Mouse (Mus musculus): ENCODE data around the gene Gm826. TPM values are rescaled to one million over a fixed set of nuclear protein-coding genes. Genes with fewer than 3 reads are reported as not detected.

Gm826 gene
- polyA plus RNA-seq, 1 experiment: 0.07 TPM

DNA sequence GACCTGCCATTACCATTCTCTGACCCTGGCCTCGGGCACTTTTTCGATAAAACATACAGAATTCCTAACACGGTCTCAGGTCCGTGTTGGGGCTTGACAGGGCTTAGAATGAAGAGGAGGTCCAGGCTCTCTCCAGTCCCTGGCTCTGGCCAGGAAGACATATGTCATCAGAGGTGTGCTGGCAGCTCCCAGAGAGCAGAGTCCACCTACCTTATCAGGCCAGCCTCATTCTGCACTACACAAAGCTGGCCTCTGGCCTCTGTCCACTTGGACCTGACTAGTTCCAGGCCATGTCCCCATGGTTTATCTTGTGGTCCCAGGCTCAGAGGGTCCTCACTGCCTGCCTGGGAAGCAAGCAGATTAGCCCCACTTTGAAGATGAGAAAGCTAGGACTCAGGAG lies 15.6 kb upstream of the Gm826 start:
- no peak overlapping the region for H3ac ChIP-seq (ENCODE audit: control insufficient read depth, insufficient read length, low read depth)
- no peaks in the 10 kb centered on the region for H3K27me3 ChIP-seq (ENCODE audit: control insufficient read depth, insufficient read depth, insufficient read length)
- TF ChIP-seq USF1 (IDR thresholded peaks at IDR 0.05; ENCODE audit: low read depth) (no peak), CEBPB (IDR thresholded peaks at IDR 0.05; ENCODE audit: low read depth) (no peak), MYOG (IDR thresholded peaks at IDR 0.05; ENCODE audit: control insufficient read depth, extremely low read depth, insufficient read length) (no peak), MAX (IDR thresholded peaks at IDR 0.05) (no peak), FOSL1 (IDR thresholded peaks at IDR 0.05; ENCODE audit: insufficient read depth, low read length, poor library complexity, severe bottlenecking) (no peak), MYOD1 (IDR thresholded peaks at IDR 0.05; ENCODE audit: control insufficient read depth, insufficient read length, low read depth) (no peak), CTCF (IDR thresholded peaks at IDR 0.05; ENCODE audit: control insufficient read depth, insufficient read depth, insufficient read length) (no peak)

DNA sequence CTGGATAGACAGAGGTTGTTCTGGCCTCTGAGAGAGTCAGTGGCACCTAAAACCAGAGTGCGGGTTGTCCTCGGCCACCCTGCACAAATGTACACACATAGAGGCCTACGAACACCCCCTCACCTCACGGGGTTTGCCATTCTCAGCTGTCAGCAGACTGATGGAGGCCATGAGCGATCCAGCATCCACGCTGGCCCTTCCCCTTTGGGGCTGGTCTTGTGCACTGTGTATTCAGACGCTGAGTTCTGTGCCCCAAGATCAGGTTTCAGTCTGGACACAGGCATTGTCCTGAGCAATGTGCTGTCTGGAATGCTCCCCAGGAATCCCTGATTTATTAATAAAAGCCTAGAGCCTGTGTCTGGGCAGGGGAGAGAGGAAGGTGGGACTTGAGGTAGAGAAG lies 14.8 kb upstream of the Gm826 start:
- Histone ChIP-seq H3ac (ENCODE audit: control insufficient read depth, insufficient read length, low read depth) (no peak overlapping the region), H3K4me3 (ENCODE audit: insufficient read depth, poor library complexity, severe bottlenecking) (no peak overlapping the region)

More for the DNA sequence above, 15.6 kb upstream of the Gm826 start:
- no peaks in the 10 kb centered on the region for H3K79me2 ChIP-seq (ENCODE audit: control insufficient read depth, insufficient read depth)
- H3K79me3 ChIP-seq (ENCODE audit: low read depth): no peaks in the 10 kb centered on the region
- H3K36me3 ChIP-seq (ENCODE audit: control insufficient read depth, insufficient read depth): no peaks in the 10 kb centered on the region
- no peak overlapping the region for H3K4me3 ChIP-seq (ENCODE audit: insufficient read depth, poor library complexity, severe bottlenecking)

DNA sequence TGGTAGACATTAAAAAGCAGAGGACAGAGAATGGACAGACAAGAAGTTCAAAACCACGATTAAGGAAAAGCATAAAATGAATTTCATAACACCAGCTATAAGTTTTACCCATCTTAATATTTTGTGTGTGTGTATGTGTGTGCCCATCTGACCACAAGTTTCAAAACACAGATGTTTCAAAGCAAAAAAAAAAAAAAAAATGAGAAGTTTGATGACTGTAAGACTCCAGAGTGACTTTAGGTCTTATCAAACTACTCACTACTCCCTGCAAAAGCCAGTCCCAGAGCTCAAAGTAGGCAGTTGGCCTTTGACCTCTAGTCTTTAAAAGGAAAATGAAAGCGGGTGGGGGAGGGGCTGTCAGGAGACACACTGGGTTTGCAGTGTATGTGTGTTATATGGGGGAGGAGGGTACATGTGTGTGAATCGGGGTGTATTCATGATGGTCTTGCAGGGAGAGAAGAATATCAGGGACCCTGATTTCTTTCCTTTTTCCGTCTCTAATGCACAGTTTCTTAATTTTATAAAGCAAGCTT lies 14.2 kb upstream of the Gm826 start:
- Histone ChIP-seq H3K79me3 (ENCODE audit: low read depth) (no peaks in the 10 kb centered on the region), H3ac (ENCODE audit: control insufficient read depth, insufficient read length, low read depth) (no peak overlapping the region), H3K27me3 (ENCODE audit: control insufficient read depth, insufficient read depth, insufficient read length) (no peaks in the 10 kb centered on the region)

More for the DNA sequence above, 14.8 kb upstream of the Gm826 start:
- Histone ChIP-seq H3K79me3 (ENCODE audit: low read depth) (no peaks in the 10 kb centered on the region), H3K36me3 (ENCODE audit: control insufficient read depth, insufficient read depth) (no peaks in the 10 kb centered on the region), H3K27me3 (ENCODE audit: control insufficient read depth, insufficient read depth, insufficient read length) (no peaks in the 10 kb centered on the region), H3K79me2 (ENCODE audit: control insufficient read depth, insufficient read depth) (no peaks in the 10 kb centered on the region)
- no peak for TF ChIP-seq MYOG (IDR thresholded peaks at IDR 0.05; ENCODE audit: control insufficient read depth, extremely low read depth, insufficient read length)
- no peak for TF ChIP-seq CTCF (IDR thresholded peaks at IDR 0.05; ENCODE audit: control insufficient read depth, insufficient read depth, insufficient read length)
- TF ChIP-seq USF1 (IDR thresholded peaks at IDR 0.05; ENCODE audit: low read depth): no peak
- no peak for TF ChIP-seq FOSL1 (IDR thresholded peaks at IDR 0.05; ENCODE audit: insufficient read depth, low read length, poor library complexity, severe bottlenecking)
- TF ChIP-seq MYOD1 (IDR thresholded peaks at IDR 0.05; ENCODE audit: control insufficient read depth, insufficient read length, low read depth): no peak
- TF ChIP-seq CEBPB (IDR thresholded peaks at IDR 0.05; ENCODE audit: low read depth): no peak
- no peak for TF ChIP-seq MAX (IDR thresholded peaks at IDR 0.05)

GRCm38 (mm10) chr2:160345644-160346043 lies 11.7 kb upstream of the Gm826 start:
- no peak for TF ChIP-seq CTCF (IDR thresholded peaks at IDR 0.05; ENCODE audit: control insufficient read depth, insufficient read depth, insufficient read length)
- no peak for TF ChIP-seq MAX (IDR thresholded peaks at IDR 0.05)
- TF ChIP-seq MYOG (IDR thresholded peaks at IDR 0.05; ENCODE audit: control insufficient read depth, extremely low read depth, insufficient read length): no peak
- no peak for TF ChIP-seq CEBPB (IDR thresholded peaks at IDR 0.05; ENCODE audit: low read depth)
- TF ChIP-seq USF1 (IDR thresholded peaks at IDR 0.05; ENCODE audit: low read depth): no peak
- TF ChIP-seq FOSL1 (IDR thresholded peaks at IDR 0.05; ENCODE audit: insufficient read depth, low read length, poor library complexity, severe bottlenecking): no peak
- no peak for TF ChIP-seq MYOD1 (IDR thresholded peaks at IDR 0.05; ENCODE audit: control insufficient read depth, insufficient read length, low read depth)
- no peaks in the 10 kb centered on the region for H3K79me3 ChIP-seq (ENCODE audit: low read depth)
- no peaks in the 10 kb centered on the region for H3K27me3 ChIP-seq (ENCODE audit: control insufficient read depth, insufficient read depth, insufficient read length)
- H3ac ChIP-seq (ENCODE audit: control insufficient read depth, insufficient read length, low read depth): no peak overlapping the region
- H3K36me3 ChIP-seq (ENCODE audit: control insufficient read depth, insufficient read depth): no peaks in the 10 kb centered on the region
- H3K4me3 ChIP-seq (ENCODE audit: insufficient read depth, poor library complexity, severe bottlenecking): no peak overlapping the region
- no peaks in the 10 kb centered on the region for H3K79me2 ChIP-seq (ENCODE audit: control insufficient read depth, insufficient read depth)

More for the DNA sequence above, 14.2 kb upstream of the Gm826 start:
- TF ChIP-seq CTCF (IDR thresholded peaks at IDR 0.05; ENCODE audit: control insufficient read depth, insufficient read depth, insufficient read length) (no peak), FOSL1 (IDR thresholded peaks at IDR 0.05; ENCODE audit: insufficient read depth, low read length, poor library complexity, severe bottlenecking) (no peak), CEBPB (IDR thresholded peaks at IDR 0.05; ENCODE audit: low read depth) (no peak), MAX (IDR thresholded peaks at IDR 0.05) (no peak), USF1 (IDR thresholded peaks at IDR 0.05; ENCODE audit: low read depth) (no peak), MYOG (IDR thresholded peaks at IDR 0.05; ENCODE audit: control insufficient read depth, extremely low read depth, insufficient read length) (no peak), MYOD1 (IDR thresholded peaks at IDR 0.05; ENCODE audit: control insufficient read depth, insufficient read length, low read depth) (no peak)
- Histone ChIP-seq H3K4me3 (ENCODE audit: insufficient read depth, poor library complexity, severe bottlenecking) (no peak overlapping the region), H3K36me3 (ENCODE audit: control insufficient read depth, insufficient read depth) (no peaks in the 10 kb centered on the region), H3K79me2 (ENCODE audit: control insufficient read depth, insufficient read depth) (no peaks in the 10 kb centered on the region)

- Histone ChIP-seq H3K36me3 (ENCODE audit: control insufficient read depth, insufficient read depth) (no peaks in the 10 kb centered on the region), H3K4me3 (ENCODE audit: insufficient read depth, poor library complexity, severe bottlenecking) (no peak overlapping the region), H3K79me2 (ENCODE audit: control insufficient read depth, insufficient read depth) (no peaks in the 10 kb centered on the region), H3K79me3 (ENCODE audit: low read depth) (no peaks in the 10 kb centered on the region), H3K27me3 (ENCODE audit: control insufficient read depth, insufficient read depth, insufficient read length) (no peaks in the 10 kb centered on the region), H3ac (ENCODE audit: control insufficient read depth, insufficient read length, low read depth) (no peak overlapping the region)
- TF ChIP-seq CTCF (IDR thresholded peaks at IDR 0.05; ENCODE audit: control insufficient read depth, insufficient read depth, insufficient read length) (no peak), MYOD1 (IDR thresholded peaks at IDR 0.05; ENCODE audit: control insufficient read depth, insufficient read length, low read depth) (no peak), CEBPB (IDR thresholded peaks at IDR 0.05; ENCODE audit: low read depth) (no peak), MAX (IDR thresholded peaks at IDR 0.05) (no peak), FOSL1 (IDR thresholded peaks at IDR 0.05; ENCODE audit: insufficient read depth, low read length, poor library complexity, severe bottlenecking) (no peak), USF1 (IDR thresholded peaks at IDR 0.05; ENCODE audit: low read depth) (no peak), MYOG (IDR thresholded peaks at IDR 0.05; ENCODE audit: control insufficient read depth, extremely low read depth, insufficient read length) (no peak)
Measured at GRCm38 (mm10) chr2:160340121-160340520, 6.2 kb upstream of the Gm826 start.

Measured in C2C12 (cell line).